Mouse (Mus musculus) liver, postnatal 0 days (tissue): ENCODE data around the gene Stt3a.

ENCODE experiments used
- CTCF ChIP-seq: sonication (generic); IDR thresholded peaks from 2 replicates; pipeline ENCODE4 v1.5.1; 2016; ENCODE audit warnings: antibody characterized with exemption, low read depth
- EP300 ChIP-seq: IDR thresholded peaks from 2 replicates; pipeline ENCODE4 v1.6.1; 2016; ENCODE audit warnings: antibody characterized with exemption, low read depth, mild to moderate bottlenecking

- no peak for TF ChIP-seq CTCF
- TF ChIP-seq EP300: no peak
These were observed 60.2 kb downstream of the Stt3a start for GRCm38 (mm10) chr9:36707304-36707703.
